Mouse (Mus musculus) MEL (cell line): ENCODE measurements around the gene Ptpn1. TPM values are rescaled to one million over a fixed set of nuclear protein-coding genes. Genes with fewer than 3 reads are reported as not detected.

Experiments used
- DNase-seq: peaks from one replicate; pipeline ENCODE4 v3.0.0; 2011; ENCODE audit warnings: low read depth, low spot score
- H3K27ac ChIP-seq: 2 replicates; pipeline ENCODE4 v1.5.1; 2012; ENCODE audit warnings: low read depth, mild to moderate bottlenecking, control low read depth, low read length, moderate library complexity; ENCODE audit not compliant: control insufficient read depth
- H3K27me3 ChIP-seq, 2 experiments: fragments of 150-350 bp in 1 of 2; sonication (generic) in 1 of 2; 2 replicates each; pipeline ENCODE4 v1.6.1; 2012; ENCODE audit warnings: low read length in 2 of 2, mild to moderate bottlenecking in 2 of 2, improper control_type of control experiment in 1 of 2, moderate library complexity in 1 of 2; ENCODE audit not compliant: insufficient read depth in 2 of 2, control insufficient read depth in 1 of 2
- H3K36me3 ChIP-seq, 2 experiments: 2 replicates each; pipeline ENCODE4 v1.6.1; 2012 to 2014; ENCODE audit warnings: low read length in 2 of 2, improper control_type of control experiment in 1 of 2, inconsistent platforms in 1 of 2, mild to moderate bottlenecking in 1 of 2; ENCODE audit not compliant: insufficient read depth in 2 of 2, control insufficient read depth in 1 of 2
- H3K4me1 ChIP-seq, 2 experiments: fragments of 150-350 bp in 1 of 2; sonication (generic) in 1 of 2; 2 replicates each; pipeline ENCODE4 v1.6.1; 2012; ENCODE audit warnings: low read length in 2 of 2, improper control_type of control experiment in 1 of 2, mild to moderate bottlenecking in 1 of 2; ENCODE audit not compliant: insufficient read depth in 2 of 2, control insufficient read depth in 1 of 2
- H3K4me3 ChIP-seq, 2 experiments: fragments of 150-350 bp in 1 of 2; sonication (generic) in 1 of 2; 2 replicates each; pipeline ENCODE4 v1.5.1; 2012; ENCODE audit warnings: low read depth in 2 of 2, low read length in 2 of 2, mild to moderate bottlenecking in 2 of 2, moderate library complexity in 2 of 2, control low read depth in 1 of 2, improper control_type of control experiment in 1 of 2; ENCODE audit not compliant: control insufficient read depth in 1 of 2, insufficient read depth in 1 of 2
- H3K79me2 ChIP-seq: 2 replicates; pipeline ENCODE4 v1.6.1; 2012; ENCODE audit warnings: mild to moderate bottlenecking, low read length, moderate library complexity; ENCODE audit not compliant: control insufficient read depth, poor library complexity, insufficient read depth
- H3K9ac ChIP-seq: 2 replicates; pipeline ENCODE4 v1.6.1; 2012; ENCODE audit warnings: low read depth, mild to moderate bottlenecking, control low read depth, low read length, moderate library complexity; ENCODE audit not compliant: control insufficient read depth, poor library complexity, severe bottlenecking
- H3K9me3 ChIP-seq: fragments of 150-350 bp; sonication (generic); replicated peaks from 2 replicates; pipeline ENCODE4 v1.6.1; 2012; ENCODE audit warnings: mild to moderate bottlenecking, low read length, improper control_type of control experiment, moderate library complexity; ENCODE audit not compliant: insufficient read depth
- CHD1 ChIP-seq: IDR thresholded peaks from 2 replicates; pipeline ENCODE4 v1.6.1; 2012; ENCODE audit warnings: low read depth, mild to moderate bottlenecking, inconsistent platforms, low read length, improper control_type of control experiment
- CHD2 ChIP-seq: IDR thresholded peaks from 2 replicates; pipeline ENCODE4 v1.6.1; 2011; ENCODE audit warnings: low read length, improper control_type of control experiment
- EP300 ChIP-seq, 2 experiments: IDR thresholded peaks; 2 replicates each; pipeline ENCODE4 v1.6.1; 2011; ENCODE audit warnings: improper control_type of control experiment in 2 of 2, low read length in 2 of 2, low read depth in 1 of 2, mild to moderate bottlenecking in 1 of 2
- ETS1 ChIP-seq: IDR thresholded peaks from 2 replicates; pipeline ENCODE4 v1.6.1; 2012; ENCODE audit warnings: low read depth, mild to moderate bottlenecking, inconsistent platforms, low read length, improper control_type of control experiment, moderate library complexity
- GATA1 ChIP-seq: IDR thresholded peaks from 2 replicates; pipeline ENCODE4 v1.6.1; 2011; ENCODE audit warnings: low read depth, low read length, improper control_type of control experiment
- HCFC1 ChIP-seq: IDR thresholded peaks from 2 replicates; pipeline ENCODE4 v1.6.1; 2012; ENCODE audit warnings: low read depth, mild to moderate bottlenecking, inconsistent platforms, low read length, improper control_type of control experiment, moderate library complexity
- MAFK ChIP-seq: IDR thresholded peaks from 2 replicates; pipeline ENCODE4 v1.6.1; 2011; ENCODE audit warnings: low read depth, mild to moderate bottlenecking, low read length, improper control_type of control experiment, borderline replicate concordance
- MAZ ChIP-seq: IDR thresholded peaks from 2 replicates; pipeline ENCODE4 v1.6.1; 2012; ENCODE audit warnings: low read depth, mild to moderate bottlenecking, inconsistent platforms, low read length, improper control_type of control experiment
- MXI1 ChIP-seq: IDR thresholded peaks from 2 replicates; pipeline ENCODE4 v1.6.1; 2011; ENCODE audit warnings: mild to moderate bottlenecking, low read depth, low read length, improper control_type of control experiment
- MYB ChIP-seq: IDR thresholded peaks from 2 replicates; pipeline ENCODE4 v1.6.1; 2011; ENCODE audit warnings: mild to moderate bottlenecking, low read depth, low read length, improper control_type of control experiment
- NELFE ChIP-seq: IDR thresholded peaks from 2 replicates; pipeline ENCODE4 v1.6.1; 2011; ENCODE audit warnings: low read depth, low read length, improper control_type of control experiment
- NRF1 ChIP-seq: IDR thresholded peaks from 2 replicates; pipeline ENCODE4 v1.6.1; 2014; ENCODE audit warnings: low read depth, mild to moderate bottlenecking, inconsistent platforms, low read length, improper control_type of control experiment, moderate library complexity; ENCODE audit not compliant: poor library complexity, insufficient read depth, severe bottlenecking
- POLR2A ChIP-seq, 2 experiments: IDR thresholded peaks; 2 replicates each; pipeline ENCODE4 v1.6.1; 2011 to 2012; ENCODE audit warnings: low read length in 2 of 2, mild to moderate bottlenecking in 2 of 2, control low read depth in 1 of 2, improper control_type of control experiment in 1 of 2, low read depth in 1 of 2, moderate library complexity in 1 of 2; ENCODE audit not compliant: control insufficient read depth in 1 of 2, insufficient read depth in 1 of 2, poor library complexity in 1 of 2
- POLR2AphosphoS5 ChIP-seq: IDR thresholded peaks from 2 replicates; pipeline ENCODE4 v1.6.1; 2012; ENCODE audit warnings: low read depth, borderline replicate concordance, mild to moderate bottlenecking, inconsistent platforms, low read length, moderate library complexity, mixed read lengths
- RAD21 ChIP-seq: IDR thresholded peaks from 2 replicates; pipeline ENCODE4 v1.6.1; 2011; ENCODE audit warnings: mild to moderate bottlenecking, low read depth, low read length, improper control_type of control experiment
- RCOR1 ChIP-seq: IDR thresholded peaks from 2 replicates; pipeline ENCODE4 v1.6.1; 2012; ENCODE audit warnings: low read depth, mild to moderate bottlenecking, inconsistent platforms, low read length, improper control_type of control experiment
- SIN3A ChIP-seq: IDR thresholded peaks from 2 replicates; pipeline ENCODE4 v1.6.1; 2012; ENCODE audit warnings: low read length, improper control_type of control experiment, inconsistent platforms
- SMC3 ChIP-seq: IDR thresholded peaks from 2 replicates; pipeline ENCODE4 v1.6.1; 2011; ENCODE audit warnings: low read depth, low read length, improper control_type of control experiment
- TBP ChIP-seq: IDR thresholded peaks from 2 replicates; pipeline ENCODE4 v1.8.0; 2011; ENCODE audit warnings: low read depth, low read length, improper control_type of control experiment
- USF1 ChIP-seq: IDR thresholded peaks from 2 replicates; pipeline ENCODE4 v1.6.1; 2014; ENCODE audit warnings: low read depth, mild to moderate bottlenecking, inconsistent platforms, low read length, improper control_type of control experiment, moderate library complexity
- USF2 ChIP-seq, 2 experiments: IDR thresholded peaks; 2 replicates each; pipeline ENCODE4 v1.6.1; 2011 to 2012; ENCODE audit warnings: improper control_type of control experiment in 2 of 2, low read length in 2 of 2, borderline replicate concordance in 1 of 2, inconsistent platforms in 1 of 2, low read depth in 1 of 2, mild to moderate bottlenecking in 1 of 2; ENCODE audit not compliant: insufficient read depth in 1 of 2
- ZC3H11A ChIP-seq: IDR thresholded peaks from 2 replicates; pipeline ENCODE4 v1.6.1; 2012; ENCODE audit warnings: low read depth, mild to moderate bottlenecking, inconsistent platforms, low read length, improper control_type of control experiment
- ZKSCAN1 ChIP-seq: IDR thresholded peaks from 2 replicates; pipeline ENCODE4 v1.6.1; 2012; ENCODE audit warnings: low read depth, mild to moderate bottlenecking, inconsistent platforms, low read length, improper control_type of control experiment, moderate library complexity
- polyA plus RNA-seq, 2 experiments: library from polyadenylated mRNA; stranded (reverse) in 1 of 2; unstranded in 1 of 2; fragments of >175 nt in 1 of 2; fragments of >200 nt in 1 of 2; gene quantifications; 2 replicates each; pipeline versions ENCODE4 v1.2.1 to v1.2.4; 2012; ENCODE audit warnings: low replicate concordance in 2 of 2, low read depth in 1 of 2; ENCODE audit not compliant: insufficient read length in 2 of 2, insufficient read depth in 1 of 2, missing spikeins in 1 of 2
- total RNA-seq: library from RNA; depleted of rRNA; stranded (reverse); fragments of 300-350 nt; gene quantifications from 2 replicates; pipeline ENCODE4 v1.2.3, GENCODE M21; 2012

Gene Ptpn1
- total and polyA plus RNA-seq, 3 experiments: 55.3 to 62.9 TPM; not detected in 1

GRCm38 (mm10) chr2:167963778-167964300 is 32.0 kb downstream of the Ptpn1 start:
- Histone ChIP-seq H3K27me3 (no peaks in the 10 kb centered on the region), H3K79me2 (no peaks in the 10 kb centered on the region), H3K9ac (no peak overlapping the region), H3K4me3 (no peak overlapping the region), H3K36me3 (peaks cover 0 to 2% of the 10 kb centered on the region in 2 experiments; a peak in 3 of 4 replicates), H3K4me1 (peaks cover 4 to 7% of the 10 kb centered on the region in 2 experiments; a peak in 2 of 4 replicates), H3K9me3 (no peaks in the 10 kb centered on the region), H3K27ac (no peak overlapping the region)
- DNase-seq: no peak
- TF ChIP-seq GATA1 (no peak), ETS1 (no peak), MAZ (no peak), POLR2A (IDR thresholded peaks at IDR 0.05; ENCODE audit: control insufficient read depth in 1 of 2, insufficient read depth in 1 of 2, low read depth in 1 of 2, low read length in 2 of 2, poor library complexity in 1 of 2) (no peak), TBP (no peak), ZC3H11A (no peak), EP300 (IDR thresholded peaks at IDR 0.05; ENCODE audit: low read depth in 1 of 2, low read length in 2 of 2) (no peak)

DNA sequence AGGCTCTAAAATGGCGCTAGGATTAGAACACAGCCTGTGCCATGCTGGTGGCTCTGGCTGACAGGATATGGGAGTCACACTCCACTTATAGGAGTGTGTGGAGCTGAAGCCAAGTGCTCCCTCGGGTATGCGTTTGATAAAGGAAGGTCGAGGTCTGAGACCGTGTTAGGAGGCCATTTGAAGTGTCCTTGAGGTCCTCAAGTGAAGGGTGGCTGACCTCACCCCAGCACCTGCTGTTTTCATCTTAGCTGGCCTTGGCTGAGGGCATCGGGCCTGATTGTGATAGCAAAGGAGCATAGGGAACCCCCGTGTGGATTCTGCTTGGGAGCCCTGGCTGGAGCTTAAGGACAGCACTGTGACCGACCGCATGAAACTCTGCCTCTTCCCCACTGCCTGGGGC is 32.5 kb downstream of the Ptpn1 start:
- Histone ChIP-seq H3K4me3 (no peak overlapping the region), H3K36me3 (peaks cover 0 to 1% of the 10 kb centered on the region in 2 experiments; a peak in 3 of 4 replicates), H3K9me3 (no peaks in the 10 kb centered on the region), H3K27me3 (no peaks in the 10 kb centered on the region), H3K79me2 (no peaks in the 10 kb centered on the region), H3K27ac (no peak overlapping the region), H3K4me1 (peaks cover 2 to 4% of the 10 kb centered on the region in 2 experiments; a peak in 2 of 4 replicates), H3K9ac (no peak overlapping the region)
- TF ChIP-seq POLR2AphosphoS5: no peak
- TF ChIP-seq CHD1: no peak
- no peak for TF ChIP-seq NRF1
- no peak for TF ChIP-seq ZKSCAN1
- no peak for TF ChIP-seq NELFE
- TF ChIP-seq ETS1: no peak
- TF ChIP-seq EP300 (IDR thresholded peaks at IDR 0.05; ENCODE audit: low read depth in 1 of 2, low read length in 2 of 2): no peak
- TF ChIP-seq MYB: no peak
- TF ChIP-seq MAFK: no peak
- no peak for TF ChIP-seq HCFC1
- TF ChIP-seq SIN3A: no peak
- TF ChIP-seq MXI1: no peak
- no peak for TF ChIP-seq CHD2
- no peak for TF ChIP-seq RAD21
- TF ChIP-seq USF2 (IDR thresholded peaks at IDR 0.05; ENCODE audit: borderline replicate concordance in 1 of 2, insufficient read depth in 1 of 2, low read depth in 1 of 2, low read length in 2 of 2): no peak
- TF ChIP-seq SMC3: no peak
- no peak for TF ChIP-seq RCOR1
- TF ChIP-seq USF1: no peak
- TF ChIP-seq GATA1: no peak
- DNase-seq: no peak
